Mouse (Mus musculus): Measurements from ENCODE around the gene Aunip. TPM values are rescaled to one million over a fixed set of nuclear protein-coding genes. Genes with fewer than 3 reads are reported as not detected.

Gene Aunip
- polyA plus RNA-seq, 1 experiment from 2014 or later = 3.3 TPM

- ATAC-seq = peak; percentile 98
Measured at GRCm38 (mm10) chr4:134534932-134535786, 24.4 kb downstream of the Aunip start, which contains the start of gene Mtfr1l. Gene Mtfr1l, minus strand, starts transcription at chr4:134535387.

GRCm38 (mm10) chr4:134535787-134536151 lies 25.0 kb downstream of the Aunip start:
- H3K9me3 ChIP-seq (replicated peaks; ENCODE audit: control insufficient read depth, low read length) = no peaks in the 10 kb centered on the region
- peak; percentile 22 for DNase-seq (ENCODE audit: low spot score)
- H3K4me1 ChIP-seq (ENCODE audit: control insufficient read depth, insufficient read depth, low read length) = peaks cover 14% of the 10 kb centered on the region
- peak overlapping the region; percentile 90 for H3K4me3 ChIP-seq (ENCODE audit: low read depth, low read length)
- ATAC-seq = peak; percentile 22; the same call in 1 of the 2 replicates
- peaks cover 31% of the 10 kb centered on the region for H3K36me3 ChIP-seq (ENCODE audit: control insufficient read depth, insufficient read depth, low read length)
- no peaks in the 10 kb centered on the region for H3K27me3 ChIP-seq (replicated peaks; ENCODE audit: control insufficient read depth, insufficient read depth, low read length)
- H3K4me2 ChIP-seq (ENCODE audit: low read length) = peak overlapping the region; percentile 97
- no peak overlapping the region; the same call in 1 of the 2 replicates for H3K27ac ChIP-seq (ENCODE audit: low read depth, low read length)
- 7% methylated on average over 8 of the region's 8 CpGs for WGBS
- H3K9ac ChIP-seq (ENCODE audit: low read length) = peak overlapping the region; percentile 56

More at GRCm38 (mm10) chr4:134534932-134535786, 24.4 kb downstream of the Aunip start, which contains the start of gene Mtfr1l:
- H3K36me3 ChIP-seq (ENCODE audit: control insufficient read depth, insufficient read depth, low read length) = peaks cover 31% of the 10 kb centered on the region
- H3K27ac ChIP-seq (ENCODE audit: low read depth, low read length) = peak within 1 kb of the TSS; percentile 76
- no peaks in the 10 kb centered on the region for H3K9me3 ChIP-seq (replicated peaks; ENCODE audit: control insufficient read depth, low read length)
- H3K4me1 ChIP-seq (ENCODE audit: control insufficient read depth, insufficient read depth, low read length) = peaks cover 14% of the 10 kb centered on the region
- WGBS = under 1% methylated on average over 67 of the region's 71 CpGs
- H3K4me3 ChIP-seq (ENCODE audit: low read depth, low read length) = peak within 1 kb of the TSS; percentile 90
- peak within 1 kb of the TSS; percentile 82 for H3K9ac ChIP-seq (ENCODE audit: low read length)
- peak within 1 kb of the TSS; percentile 97 for H3K4me2 ChIP-seq (ENCODE audit: low read length)
- no peaks in the 10 kb centered on the region for H3K27me3 ChIP-seq (replicated peaks; ENCODE audit: control insufficient read depth, insufficient read depth, low read length)
- DNase-seq (ENCODE audit: low spot score) = peak; percentile 97

- Histone ChIP-seq H3K4me3 (ENCODE audit: low read depth, low read length) (no peak overlapping the region), H3K4me1 (ENCODE audit: control insufficient read depth, insufficient read depth, low read length) (peaks cover 7% of the 10 kb centered on the region), H3K27me3 (replicated peaks; ENCODE audit: control insufficient read depth, insufficient read depth, low read length) (no peaks in the 10 kb centered on the region), H3K27ac (ENCODE audit: low read depth, low read length) (0 out of 2 replicates have a peak overlapping the region, but pooled peaks have one; percentile 9), H3K36me3 (ENCODE audit: control insufficient read depth, insufficient read depth, low read length) (peaks cover 52% of the 10 kb centered on the region), H3K9me3 (replicated peaks; ENCODE audit: control insufficient read depth, low read length) (no peaks in the 10 kb centered on the region), H3K9ac (ENCODE audit: low read length) (no peak overlapping the region), H3K4me2 (ENCODE audit: low read length) (no peak overlapping the region)
- no peak for ATAC-seq
- 70% methylated on average over 10 of the region's 10 CpGs for WGBS
- peak; percentile 43 for DNase-seq (ENCODE audit: low spot score)
Measured at GRCm38 (mm10) chr4:134538997-134539580, 28.3 kb downstream of the Aunip start.

GRCm38 (mm10) chr4:134542726-134543125 lies 31.9 kb downstream of the Aunip start:
- Histone ChIP-seq H3K36me3 (ENCODE audit: control insufficient read depth, insufficient read depth, low read length) (peaks cover 85% of the 10 kb centered on the region), H3K4me2 (ENCODE audit: low read length) (no peak overlapping the region), H3K4me1 (ENCODE audit: control insufficient read depth, insufficient read depth, low read length) (no peaks in the 10 kb centered on the region), H3K9me3 (replicated peaks; ENCODE audit: control insufficient read depth, low read length) (no peaks in the 10 kb centered on the region), H3K9ac (ENCODE audit: low read length) (no peak overlapping the region), H3K27me3 (replicated peaks; ENCODE audit: control insufficient read depth, insufficient read depth, low read length) (no peaks in the 10 kb centered on the region), H3K4me3 (ENCODE audit: low read depth, low read length) (no peak overlapping the region), H3K27ac (ENCODE audit: low read depth, low read length) (no peak overlapping the region)
- ATAC-seq (no peak), DNase-seq (ENCODE audit: low spot score) (no peak)
- WGBS = 95% methylated on average over 9 of the region's 9 CpGs

- 9% methylated on average over 5 of the region's 5 CpGs for WGBS
- ATAC-seq (peak; percentile 83), DNase-seq (ENCODE audit: low spot score) (peak; percentile 92)
- no peak overlapping the region for H3K4me3 ChIP-seq (ENCODE audit: low read depth, low read length)
- H3K9ac ChIP-seq (ENCODE audit: low read length) = no peak overlapping the region
- H3K27me3 ChIP-seq (replicated peaks; ENCODE audit: control insufficient read depth, insufficient read depth, low read length) = no peaks in the 10 kb centered on the region
- no peaks in the 10 kb centered on the region for H3K4me1 ChIP-seq (ENCODE audit: control insufficient read depth, insufficient read depth, low read length)
- H3K36me3 ChIP-seq (ENCODE audit: control insufficient read depth, insufficient read depth, low read length) = peaks cover 87% of the 10 kb centered on the region
- no peaks in the 10 kb centered on the region for H3K9me3 ChIP-seq (replicated peaks; ENCODE audit: control insufficient read depth, low read length)
- no peak overlapping the region for H3K27ac ChIP-seq (ENCODE audit: low read depth, low read length)
- H3K4me2 ChIP-seq (ENCODE audit: low read length) = no peak overlapping the region
Measured at GRCm38 (mm10) chr4:134543261-134543660, 32.5 kb downstream of the Aunip start.

GRCm38 (mm10) chr4:134546814-134547705 lies 36.3 kb downstream of the Aunip start:
- WGBS = 70% methylated on average over 9 of the region's 9 CpGs
- no peaks in the 10 kb centered on the region for H3K27me3 ChIP-seq (replicated peaks; ENCODE audit: control insufficient read depth, insufficient read depth, low read length)
- H3K9ac ChIP-seq (ENCODE audit: low read length) = no peak overlapping the region
- no peak overlapping the region for H3K4me2 ChIP-seq (ENCODE audit: low read length)
- peaks cover 6% of the 10 kb centered on the region; the same call in 1 of the 2 replicates for H3K4me1 ChIP-seq (ENCODE audit: control insufficient read depth, insufficient read depth, low read length)
- DNase-seq (ENCODE audit: low spot score) = no peak
- no peak for ATAC-seq
- no peak overlapping the region for H3K27ac ChIP-seq (ENCODE audit: low read depth, low read length)
- peaks cover 65% of the 10 kb centered on the region for H3K36me3 ChIP-seq (ENCODE audit: control insufficient read depth, insufficient read depth, low read length)
- H3K4me3 ChIP-seq (ENCODE audit: low read depth, low read length) = no peak overlapping the region
- H3K9me3 ChIP-seq (replicated peaks; ENCODE audit: control insufficient read depth, low read length) = peaks cover 5% of the 10 kb centered on the region

- Histone ChIP-seq H3K27me3 (replicated peaks; ENCODE audit: control insufficient read depth, insufficient read depth, low read length) (no peaks in the 10 kb centered on the region), H3K4me3 (ENCODE audit: low read depth, low read length) (no peak overlapping the region), H3K4me1 (ENCODE audit: control insufficient read depth, insufficient read depth, low read length) (peaks cover 6% of the 10 kb centered on the region; the same call in 1 of the 2 replicates), H3K4me2 (ENCODE audit: low read length) (no peak overlapping the region), H3K9ac (ENCODE audit: low read length) (no peak overlapping the region), H3K27ac (ENCODE audit: low read depth, low read length) (no peak overlapping the region), H3K9me3 (replicated peaks; ENCODE audit: control insufficient read depth, low read length) (peaks cover 5% of the 10 kb centered on the region), H3K36me3 (ENCODE audit: control insufficient read depth, insufficient read depth, low read length) (peaks cover 55% of the 10 kb centered on the region)
- 63% methylated on average over 18 of the region's 18 CpGs for WGBS
- ATAC-seq = no peak
- no peak for DNase-seq (ENCODE audit: low spot score)
Measured at GRCm38 (mm10) chr4:134548169-134548938, 37.6 kb downstream of the Aunip start.

GRCm38 (mm10) chr4:134549899-134550298 lies 39.1 kb downstream of the Aunip start:
- Histone ChIP-seq H3K9me3 (replicated peaks; ENCODE audit: control insufficient read depth, low read length) (peaks cover 5% of the 10 kb centered on the region), H3K27ac (ENCODE audit: low read depth, low read length) (no peak overlapping the region), H3K9ac (ENCODE audit: low read length) (no peak overlapping the region), H3K27me3 (replicated peaks; ENCODE audit: control insufficient read depth, insufficient read depth, low read length) (no peaks in the 10 kb centered on the region), H3K36me3 (ENCODE audit: control insufficient read depth, insufficient read depth, low read length) (peaks cover 45% of the 10 kb centered on the region), H3K4me3 (ENCODE audit: low read depth, low read length) (no peak overlapping the region), H3K4me2 (ENCODE audit: low read length) (no peak overlapping the region), H3K4me1 (ENCODE audit: control insufficient read depth, insufficient read depth, low read length) (peaks cover 6% of the 10 kb centered on the region; the same call in 1 of the 2 replicates)
- no peak for ATAC-seq
- no peak for DNase-seq (ENCODE audit: low spot score)
- 96% methylated on average over 8 of the region's 8 CpGs for WGBS
